Mouse (Mus musculus) heart, adult 18-20 months (tissue): ENCODE results near the gene Twist2. TPM values are rescaled to one million over a fixed set of nuclear protein-coding genes. Genes with fewer than 3 reads are reported as not detected.

Experiments used
- DNase-seq, 2 experiments: peaks; one replicate each; pipeline ENCODE4 v3.0.0; 2021 to 2022; ENCODE audit warnings: mixed read lengths in 1 of 2
- total RNA-seq, 2 experiments: library from RNA; stranded (reverse); gene quantifications; 2 replicates each; pipeline ENCODE4 v1.2.3; 2021

Twist2 gene
- total RNA-seq, 2 experiments from 2014 or later = 0.80 to 1.3 TPM

- DNase-seq = peak; percentile 72 to 91
These were observed 73.4 kb downstream of the Twist2 start for GRCm38 (mm10) chr1:91874633-91875032.

GRCm38 (mm10) chr1:91875042-91875720 is 73.9 kb downstream of the Twist2 start:
- peak in 1 of 2 experiments; percentile 24 for DNase-seq

- DNase-seq = no peak
These were observed 77.4 kb downstream of the Twist2 start for GRCm38 (mm10) chr1:91878696-91879095.

- DNase-seq = no peak
These were observed 78.9 kb downstream of the Twist2 start for GRCm38 (mm10) chr1:91880156-91880555.

- DNase-seq = no peak
These were observed 79.6 kb downstream of the Twist2 start for GRCm38 (mm10) chr1:91880899-91881298.

GRCm38 (mm10) chr1:91883115-91883514 is 81.9 kb downstream of the Twist2 start:
- no peak for DNase-seq

- no peak for DNase-seq
These were observed 92.3 kb downstream of the Twist2 start for GRCm38 (mm10) chr1:91893598-91893997.

- no peak for DNase-seq
These were observed 93.0 kb downstream of the Twist2 start for GRCm38 (mm10) chr1:91894286-91894685.

- no peak for DNase-seq
These were observed 95.8 kb downstream of the Twist2 start for GRCm38 (mm10) chr1:91897078-91897477.
